Mouse (Mus musculus) myocyte (in vitro differentiated cells): Measurements from ENCODE around the gene Ski. TPM values are rescaled to one million over a fixed set of nuclear protein-coding genes. Genes with fewer than 3 reads are reported as not detected.

Source experiments
- H3K27me3 ChIP-seq: one replicate; pipeline ENCODE4 v1.6.1; 2011; ENCODE audit not compliant: control insufficient read depth, insufficient read depth, insufficient read length
- H3K36me3 ChIP-seq: one replicate; pipeline ENCODE4 v1.6.1; 2011; ENCODE audit not compliant: control insufficient read depth, insufficient read depth
- H3K4me2 ChIP-seq: one replicate; pipeline ENCODE4 v1.6.1; 2011; ENCODE audit warnings: low read depth, control low read depth
- H3K4me3 ChIP-seq: one replicate; pipeline ENCODE4 v1.5.1; 2011; ENCODE audit warnings: mild to moderate bottlenecking, control low read depth, moderate library complexity
- H3K79me2 ChIP-seq: one replicate; pipeline ENCODE4 v1.6.1; 2011; ENCODE audit not compliant: control insufficient read depth, insufficient read depth
- H3ac ChIP-seq: one replicate; pipeline ENCODE4 v1.6.1; 2011; ENCODE audit not compliant: control insufficient read depth, insufficient read length
- CEBPB ChIP-seq: IDR thresholded peaks from 2 replicates; pipeline ENCODE4 v1.6.1; 2011; ENCODE audit warnings: mild to moderate bottlenecking, moderate library complexity; ENCODE audit not compliant: poor library complexity, insufficient read depth, severe bottlenecking
- E2F4 ChIP-seq: IDR thresholded peaks from one replicate; pipeline ENCODE4 v1.6.1; 2011; ENCODE audit warnings: mild to moderate bottlenecking, control low read depth, moderate library complexity; ENCODE audit not compliant: insufficient read depth
- MAX ChIP-seq: IDR thresholded peaks from one replicate; pipeline ENCODE4 v1.6.1; 2011; ENCODE audit warnings: low read depth, mild to moderate bottlenecking, control low read depth
- MYOD1 ChIP-seq, 3 experiments: IDR thresholded peaks; one replicate each; pipeline ENCODE4 v1.6.1; 2011; ENCODE audit warnings: control low read depth in 2 of 3, low read depth in 2 of 3, mild to moderate bottlenecking in 2 of 3, moderate library complexity in 1 of 3; ENCODE audit not compliant: insufficient read length in 2 of 3, control insufficient read depth in 1 of 3
- MYOG ChIP-seq, 3 experiments: IDR thresholded peaks; one replicate each; pipeline ENCODE4 v1.6.1; 2011; ENCODE audit warnings: control low read depth in 2 of 3, low read depth in 2 of 3, mild to moderate bottlenecking in 2 of 3; ENCODE audit not compliant: insufficient read length in 2 of 3, control insufficient read depth in 1 of 3, insufficient read depth in 1 of 3
- POLR2A ChIP-seq: IDR thresholded peaks from one replicate; pipeline ENCODE4 v1.6.1; 2011; ENCODE audit warnings: low read depth, mild to moderate bottlenecking, control low read depth, moderate library complexity; ENCODE audit not compliant: insufficient read length
- POLR2AphosphoS2 ChIP-seq: IDR thresholded peaks from one replicate; pipeline ENCODE4 v1.6.1; 2011; ENCODE audit warnings: low read depth, control low read depth; ENCODE audit not compliant: insufficient read length
- REST ChIP-seq: IDR thresholded peaks from one replicate; pipeline ENCODE4 v1.6.1; 2011; ENCODE audit warnings: mild to moderate bottlenecking, control low read depth, moderate library complexity; ENCODE audit not compliant: insufficient read depth, insufficient read length
- SRF ChIP-seq: IDR thresholded peaks from one replicate; pipeline ENCODE4 v1.6.1; 2011; ENCODE audit warnings: low read depth; ENCODE audit not compliant: control insufficient read depth, insufficient read length
- TCF12 ChIP-seq: IDR thresholded peaks from one replicate; pipeline ENCODE4 v1.6.1; 2011; ENCODE audit warnings: mild to moderate bottlenecking, control low read depth; ENCODE audit not compliant: poor library complexity, insufficient read depth, severe bottlenecking
- TCF3 ChIP-seq: IDR thresholded peaks from one replicate; pipeline ENCODE4 v1.6.1; 2011; ENCODE audit warnings: low read depth, control low read depth; ENCODE audit not compliant: insufficient read length
- USF1 ChIP-seq: IDR thresholded peaks from one replicate; pipeline ENCODE4 v1.6.1; 2011; ENCODE audit warnings: low read depth, mild to moderate bottlenecking, control low read depth, moderate library complexity
- polyA plus RNA-seq: library from polyadenylated mRNA; unstranded; fragments of >200 nt; fragmentation: generic; extraction: Trizol; gene quantifications from one replicate; pipeline ENCODE4 v1.2.1, GENCODE M21; 2012; ENCODE audit warnings: missing spikeins

Ski gene
- polyA plus RNA-seq, 1 experiment = 54.5 TPM

- H3K27me3 ChIP-seq = no peaks in the 10 kb centered on the region
- no peaks in the 10 kb centered on the region for H3K36me3 ChIP-seq
- H3K4me3 ChIP-seq = no peak overlapping the region
- TF ChIP-seq POLR2AphosphoS2 = peak; percentile 11
- TF ChIP-seq MYOD1 (IDR thresholded peaks at IDR 0.05; ENCODE audit: control insufficient read depth in 1 of 3, insufficient read length in 2 of 3, low read depth in 2 of 3) = no peak
- peaks cover 100% of the 10 kb centered on the region for H3K79me2 ChIP-seq
- H3K4me2 ChIP-seq = no peak overlapping the region
- no peak overlapping the region for H3ac ChIP-seq
Measured at GRCm38 (mm10) chr4:155195204-155195603, 27.2 kb downstream of the Ski start.

- H3ac ChIP-seq = no peak overlapping the region
- peaks cover 10% of the 10 kb centered on the region for H3K36me3 ChIP-seq
- H3K4me2 ChIP-seq = no peak overlapping the region
- H3K4me3 ChIP-seq = no peak overlapping the region
- no peaks in the 10 kb centered on the region for H3K27me3 ChIP-seq
- TF ChIP-seq TCF3 (no peak), REST (no peak), CEBPB (no peak), USF1 (no peak), MYOG (IDR thresholded peaks at IDR 0.05; ENCODE audit: control insufficient read depth in 1 of 3, insufficient read depth in 1 of 3, insufficient read length in 2 of 3, low read depth in 2 of 3) (no peak), MAX (no peak), SRF (no peak), POLR2A (no peak), TCF12 (no peak)
- peaks cover 100% of the 10 kb centered on the region for H3K79me2 ChIP-seq
Measured at GRCm38 (mm10) chr4:155190275-155190674, 32.1 kb downstream of the Ski start.

- TF ChIP-seq POLR2AphosphoS2 (no peak), SRF (no peak), TCF3 (no peak), MAX (no peak), MYOG (IDR thresholded peaks at IDR 0.05; ENCODE audit: control insufficient read depth in 1 of 3, insufficient read depth in 1 of 3, insufficient read length in 2 of 3, low read depth in 2 of 3) (peak in 1 of 3 experiments; percentile 22), POLR2A (no peak)
- Histone ChIP-seq H3K36me3 (peaks cover 10% of the 10 kb centered on the region), H3K4me3 (no peak overlapping the region), H3K4me2 (peak overlapping the region; percentile 7), H3K27me3 (no peaks in the 10 kb centered on the region), H3ac (no peak overlapping the region), H3K79me2 (peaks cover 100% of the 10 kb centered on the region)
Measured at GRCm38 (mm10) chr4:155189711-155190139, 32.7 kb downstream of the Ski start.

GRCm38 (mm10) chr4:155188803-155189202 is 33.6 kb downstream of the Ski start:
- Histone ChIP-seq H3K4me2 (no peak overlapping the region), H3ac (no peak overlapping the region), H3K79me2 (peaks cover 100% of the 10 kb centered on the region), H3K36me3 (peaks cover 10% of the 10 kb centered on the region), H3K27me3 (no peaks in the 10 kb centered on the region), H3K4me3 (no peak overlapping the region)
- TF ChIP-seq E2F4 (no peak), MAX (no peak), MYOD1 (IDR thresholded peaks at IDR 0.05; ENCODE audit: control insufficient read depth in 1 of 3, insufficient read length in 2 of 3, low read depth in 2 of 3) (no peak), MYOG (IDR thresholded peaks at IDR 0.05; ENCODE audit: control insufficient read depth in 1 of 3, insufficient read depth in 1 of 3, insufficient read length in 2 of 3, low read depth in 2 of 3) (no peak), SRF (no peak), POLR2AphosphoS2 (no peak), TCF12 (no peak), USF1 (no peak), POLR2A (no peak), CEBPB (no peak), TCF3 (no peak), REST (no peak)

- H3K79me2 ChIP-seq = peaks cover 100% of the 10 kb centered on the region
- H3ac ChIP-seq = no peak overlapping the region
- TF ChIP-seq MYOG (IDR thresholded peaks at IDR 0.05; ENCODE audit: control insufficient read depth in 1 of 3, insufficient read depth in 1 of 3, insufficient read length in 2 of 3, low read depth in 2 of 3) (peak in 1 of 3 experiments; percentile 11), TCF12 (no peak)
- no peaks in the 10 kb centered on the region for H3K27me3 ChIP-seq
- H3K4me2 ChIP-seq = no peak overlapping the region
- peaks cover 10% of the 10 kb centered on the region for H3K36me3 ChIP-seq
- no peak overlapping the region for H3K4me3 ChIP-seq
Measured at GRCm38 (mm10) chr4:155188341-155188740, 34.1 kb downstream of the Ski start.
